Mouse (Mus musculus): Measurements from ENCODE around the gene Nrf1. TPM values are rescaled to one million over a fixed set of nuclear protein-coding genes. Genes with fewer than 3 reads are reported as not detected.

Nrf1 gene
- polyA plus RNA-seq, 1 experiment from 2014 or later = 35.0 TPM

- H3K4me3 ChIP-seq (ENCODE audit: low read length) = no peak overlapping the region
- 84% methylated on average over 2 of the region's 2 CpGs for WGBS
- no peak for ATAC-seq (replicated peaks; ENCODE audit: extremely low read depth, insufficient read depth, low FRiP score)
- no peak overlapping the region for H3K4me2 ChIP-seq (ENCODE audit: low read depth, low read length)
- H3K4me1 ChIP-seq (ENCODE audit: control insufficient read depth, insufficient read depth, low read length) = no peaks in the 10 kb centered on the region
- H3K9ac ChIP-seq (ENCODE audit: low read length) = no peak overlapping the region
- no peaks in the 10 kb centered on the region for H3K27me3 ChIP-seq (ENCODE audit: control insufficient read depth, insufficient read depth, low read length)
- H3K36me3 ChIP-seq (ENCODE audit: control insufficient read depth, insufficient read depth) = no peaks in the 10 kb centered on the region
- H3K27ac ChIP-seq (ENCODE audit: low read length) = no peak overlapping the region
- no peaks in the 10 kb centered on the region for H3K9me3 ChIP-seq (replicated peaks; ENCODE audit: control insufficient read depth, low read length)
Observed at GRCm38 (mm10) chr6:30062544-30062943, 14.8 kb downstream of the Nrf1 start.

- no peaks in the 10 kb centered on the region for H3K27me3 ChIP-seq (ENCODE audit: control insufficient read depth, insufficient read depth, low read length)
- no peak overlapping the region for H3K9ac ChIP-seq (ENCODE audit: low read length)
- WGBS = 80% methylated on average over 2 of the region's 2 CpGs
- no peaks in the 10 kb centered on the region for H3K36me3 ChIP-seq (ENCODE audit: control insufficient read depth, insufficient read depth)
- H3K27ac ChIP-seq (ENCODE audit: low read length) = no peak overlapping the region
- no peaks in the 10 kb centered on the region for H3K4me1 ChIP-seq (ENCODE audit: control insufficient read depth, insufficient read depth, low read length)
- no peak for ATAC-seq (replicated peaks; ENCODE audit: extremely low read depth, insufficient read depth, low FRiP score)
- H3K4me3 ChIP-seq (ENCODE audit: low read length) = no peak overlapping the region
- no peak overlapping the region for H3K4me2 ChIP-seq (ENCODE audit: low read depth, low read length)
- no peaks in the 10 kb centered on the region for H3K9me3 ChIP-seq (replicated peaks; ENCODE audit: control insufficient read depth, low read length)
Observed at GRCm38 (mm10) chr6:30065369-30065768, 17.6 kb downstream of the Nrf1 start.

GRCm38 (mm10) chr6:30066746-30067145 is 19.0 kb downstream of the Nrf1 start:
- no peaks in the 10 kb centered on the region for H3K27me3 ChIP-seq (ENCODE audit: control insufficient read depth, insufficient read depth, low read length)
- no peak for ATAC-seq (replicated peaks; ENCODE audit: extremely low read depth, insufficient read depth, low FRiP score)
- H3K4me2 ChIP-seq (ENCODE audit: low read depth, low read length) = no peak overlapping the region
- H3K9me3 ChIP-seq (replicated peaks; ENCODE audit: control insufficient read depth, low read length) = no peaks in the 10 kb centered on the region
- no peak overlapping the region for H3K4me3 ChIP-seq (ENCODE audit: low read length)
- no peaks in the 10 kb centered on the region for H3K4me1 ChIP-seq (ENCODE audit: control insufficient read depth, insufficient read depth, low read length)
- no peak overlapping the region for H3K27ac ChIP-seq (ENCODE audit: low read length)
- H3K36me3 ChIP-seq (ENCODE audit: control insufficient read depth, insufficient read depth) = no peaks in the 10 kb centered on the region
- H3K9ac ChIP-seq (ENCODE audit: low read length) = no peak overlapping the region
- 95% methylated on average over 2 of the region's 2 CpGs for WGBS

- WGBS = 91% methylated on average over 3 of the region's 3 CpGs
- Histone ChIP-seq H3K36me3 (ENCODE audit: control insufficient read depth, insufficient read depth) (no peaks in the 10 kb centered on the region), H3K4me1 (ENCODE audit: control insufficient read depth, insufficient read depth, low read length) (no peaks in the 10 kb centered on the region), H3K27ac (ENCODE audit: low read length) (no peak overlapping the region), H3K4me2 (ENCODE audit: low read depth, low read length) (no peak overlapping the region), H3K9me3 (replicated peaks; ENCODE audit: control insufficient read depth, low read length) (no peaks in the 10 kb centered on the region), H3K27me3 (ENCODE audit: control insufficient read depth, insufficient read depth, low read length) (no peaks in the 10 kb centered on the region), H3K9ac (ENCODE audit: low read length) (no peak overlapping the region), H3K4me3 (ENCODE audit: low read length) (no peak overlapping the region)
- no peak for ATAC-seq (replicated peaks; ENCODE audit: extremely low read depth, insufficient read depth, low FRiP score)
Observed at GRCm38 (mm10) chr6:30072476-30072875, 24.7 kb downstream of the Nrf1 start.

- no peak for ATAC-seq (replicated peaks; ENCODE audit: extremely low read depth, insufficient read depth, low FRiP score)
- Histone ChIP-seq H3K36me3 (ENCODE audit: control insufficient read depth, insufficient read depth) (no peaks in the 10 kb centered on the region), H3K9ac (ENCODE audit: low read length) (no peak overlapping the region), H3K27me3 (ENCODE audit: control insufficient read depth, insufficient read depth, low read length) (no peaks in the 10 kb centered on the region), H3K4me2 (ENCODE audit: low read depth, low read length) (no peak overlapping the region), H3K27ac (ENCODE audit: low read length) (no peak overlapping the region), H3K9me3 (replicated peaks; ENCODE audit: control insufficient read depth, low read length) (no peaks in the 10 kb centered on the region), H3K4me3 (ENCODE audit: low read length) (no peak overlapping the region), H3K4me1 (ENCODE audit: control insufficient read depth, insufficient read depth, low read length) (peaks cover 9% of the 10 kb centered on the region)
- 89% methylated on average over 4 of the region's 4 CpGs for WGBS
Observed at GRCm38 (mm10) chr6:30078938-30079529, 31.2 kb downstream of the Nrf1 start.

- WGBS = 65% methylated on average over 3 of the region's 3 CpGs
- no peaks in the 10 kb centered on the region for H3K36me3 ChIP-seq (ENCODE audit: control insufficient read depth, insufficient read depth)
- H3K9me3 ChIP-seq (replicated peaks; ENCODE audit: control insufficient read depth, low read length) = no peaks in the 10 kb centered on the region
- ATAC-seq (replicated peaks; ENCODE audit: extremely low read depth, insufficient read depth, low FRiP score) = no peak; the same call in 1 of the 2 replicates
- H3K27ac ChIP-seq (ENCODE audit: low read length) = no peak overlapping the region
- H3K9ac ChIP-seq (ENCODE audit: low read length) = no peak overlapping the region
- H3K4me2 ChIP-seq (ENCODE audit: low read depth, low read length) = no peak overlapping the region
- H3K4me3 ChIP-seq (ENCODE audit: low read length) = no peak overlapping the region
- no peaks in the 10 kb centered on the region for H3K27me3 ChIP-seq (ENCODE audit: control insufficient read depth, insufficient read depth, low read length)
- peaks cover 13% of the 10 kb centered on the region for H3K4me1 ChIP-seq (ENCODE audit: control insufficient read depth, insufficient read depth, low read length)
Observed at GRCm38 (mm10) chr6:30081339-30081738, 33.6 kb downstream of the Nrf1 start.

GRCm38 (mm10) chr6:30083307-30083706 is 35.5 kb downstream of the Nrf1 start:
- H3K4me1 ChIP-seq (ENCODE audit: control insufficient read depth, insufficient read depth, low read length) = peaks cover 13% of the 10 kb centered on the region
- no peaks in the 10 kb centered on the region for H3K27me3 ChIP-seq (ENCODE audit: control insufficient read depth, insufficient read depth, low read length)
- H3K4me2 ChIP-seq (ENCODE audit: low read depth, low read length) = no peak overlapping the region
- no peaks in the 10 kb centered on the region for H3K9me3 ChIP-seq (replicated peaks; ENCODE audit: control insufficient read depth, low read length)
- ATAC-seq (replicated peaks; ENCODE audit: extremely low read depth, insufficient read depth, low FRiP score) = no peak
- no peak overlapping the region for H3K9ac ChIP-seq (ENCODE audit: low read length)
- H3K36me3 ChIP-seq (ENCODE audit: control insufficient read depth, insufficient read depth) = no peaks in the 10 kb centered on the region
- H3K27ac ChIP-seq (ENCODE audit: low read length) = no peak overlapping the region
- WGBS = 91% methylated on average over 1 of the region's 1 CpGs
- H3K4me3 ChIP-seq (ENCODE audit: low read length) = no peak overlapping the region

GRCm38 (mm10) chr6:30085351-30085750 is 37.6 kb downstream of the Nrf1 start:
- H3K4me3 ChIP-seq (ENCODE audit: low read length) = no peak overlapping the region
- peaks cover 5% of the 10 kb centered on the region; the same call in 1 of the 2 replicates for H3K36me3 ChIP-seq (ENCODE audit: control insufficient read depth, insufficient read depth)
- H3K9ac ChIP-seq (ENCODE audit: low read length) = no peak overlapping the region
- no peak overlapping the region for H3K4me2 ChIP-seq (ENCODE audit: low read depth, low read length)
- H3K27me3 ChIP-seq (ENCODE audit: control insufficient read depth, insufficient read depth, low read length) = no peaks in the 10 kb centered on the region
- no peaks in the 10 kb centered on the region for H3K9me3 ChIP-seq (replicated peaks; ENCODE audit: control insufficient read depth, low read length)
- ATAC-seq (replicated peaks; ENCODE audit: extremely low read depth, insufficient read depth, low FRiP score) = no peak
- 57% methylated on average over 2 of the region's 2 CpGs for WGBS
- H3K27ac ChIP-seq (ENCODE audit: low read length) = no peak overlapping the region
- 0 out of 2 replicates have a peak, but pooled peaks cover 4% of the 10 kb centered on the region for H3K4me1 ChIP-seq (ENCODE audit: control insufficient read depth, insufficient read depth, low read length)

- peaks cover 13% of the 10 kb centered on the region; the same call in 1 of the 2 replicates for H3K36me3 ChIP-seq (ENCODE audit: control insufficient read depth, insufficient read depth)
Observed at GRCm38 (mm10) chr6:30091221-30091620, 43.4 kb downstream of the Nrf1 start.

More at GRCm38 (mm10) chr6:30091221-30091620, 43.4 kb downstream of the Nrf1 start:
- no peak overlapping the region for H3K9ac ChIP-seq (ENCODE audit: low read length)
- no peak overlapping the region for H3K4me2 ChIP-seq (ENCODE audit: low read depth, low read length)
- no peak for ATAC-seq (replicated peaks; ENCODE audit: extremely low read depth, insufficient read depth, low FRiP score)
- no peak overlapping the region for H3K27ac ChIP-seq (ENCODE audit: low read length)
- 57% methylated on average over 4 of the region's 4 CpGs for WGBS
- H3K4me3 ChIP-seq (ENCODE audit: low read length) = no peak overlapping the region
- H3K27me3 ChIP-seq (ENCODE audit: control insufficient read depth, insufficient read depth, low read length) = no peaks in the 10 kb centered on the region
- no peaks in the 10 kb centered on the region for H3K9me3 ChIP-seq (replicated peaks; ENCODE audit: control insufficient read depth, low read length)
- H3K4me1 ChIP-seq (ENCODE audit: control insufficient read depth, insufficient read depth, low read length) = no peaks in the 10 kb centered on the region
